Mouse (Mus musculus) kidney, adult 2 months (tissue): ENCODE measurements around the gene Gm20695. TPM values are rescaled to one million over a fixed set of nuclear protein-coding genes. Genes with fewer than 3 reads are reported as not detected.

Experiments
- DNase-seq: peaks from one replicate; pipeline ENCODE4 v3.0.0; 2021
- H3K27ac ChIP-seq: fragments of 200-500 bp; 2 replicates; pipeline ENCODE4 v1.5.1; 2012; ENCODE audit warnings: low read depth, low read length, control low read depth, inconsistent platforms; ENCODE audit not compliant: insufficient read depth
- H3K27me3 ChIP-seq: fragments of 200-500 bp; replicated peaks from 2 replicates; pipeline ENCODE4 v1.6.1; 2012; ENCODE audit warnings: mild to moderate bottlenecking, moderate library complexity, low read length, inconsistent platforms; ENCODE audit not compliant: control insufficient read depth, insufficient read depth
- H3K36me3 ChIP-seq: fragments of 200-500 bp; 2 replicates; pipeline ENCODE4 v1.6.1; 2012; ENCODE audit warnings: mild to moderate bottlenecking, moderate library complexity, low read length, inconsistent platforms; ENCODE audit not compliant: control insufficient read depth, insufficient read depth
- H3K4me1 ChIP-seq: fragments of 200-500 bp; 2 replicates; pipeline ENCODE4 v1.6.1; 2011; ENCODE audit warnings: low read length; ENCODE audit not compliant: control insufficient read depth, insufficient read depth
- H3K4me3 ChIP-seq: fragments of 200-500 bp; 2 replicates; pipeline ENCODE4 v1.5.1; 2011; ENCODE audit warnings: mild to moderate bottlenecking, low read depth, low read length, control low read depth; ENCODE audit not compliant: insufficient read depth
- CTCF ChIP-seq: fragments of 200-500 bp; conservative IDR thresholded peaks from 2 replicates; pipeline ENCODE4 v1.5.1; 2011; ENCODE audit warnings: low read depth, mild to moderate bottlenecking, control low read depth, low read length, moderate library complexity, mixed read lengths; ENCODE audit not compliant: insufficient read depth, insufficient read length
- POLR2A ChIP-seq: fragments of 200-500 bp; IDR thresholded peaks from one replicate; pipeline ENCODE4 v1.6.1; 2011; ENCODE audit warnings: low read depth, low read length, control low read depth
- WGBS: fragments of 180-500 bp; shearing (Covaris S2); methylation state at CpG from one replicate; pipeline ENCODE4 v1.1.7; 2018; 5-methylcytosine and 5-hydroxymethylcytosine counted together
- polyA plus RNA-seq: library from polyadenylated mRNA; depleted of rRNA; stranded (reverse); fragments of >200 nt; gene quantifications from 2 replicates; pipeline ENCODE4 v1.2.3, GENCODE M21; 2012

The Gm20695 gene
- polyA plus RNA-seq, 1 experiment, result not detected

DNA sequence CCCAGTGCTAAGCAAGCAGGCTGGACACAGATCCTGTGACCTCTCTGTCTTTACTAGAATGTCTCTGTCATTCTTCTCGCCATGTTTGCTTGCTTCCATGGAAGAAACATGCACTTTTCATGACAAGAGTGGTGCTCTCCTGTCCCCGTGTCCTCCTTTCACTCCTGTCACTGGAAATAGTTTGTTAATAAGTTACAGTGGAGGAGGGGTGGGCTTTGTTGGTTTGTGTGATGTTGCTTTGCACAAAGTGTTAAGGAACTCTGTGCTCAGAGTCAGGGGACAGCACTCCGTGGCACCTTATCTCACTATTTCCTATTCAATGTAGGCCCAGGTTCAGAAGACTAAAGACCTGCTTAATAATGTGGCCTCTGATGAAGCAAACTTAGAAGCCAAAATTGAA, 39.1 kb downstream of the Gm20695 start:
- Histone ChIP-seq H3K27me3 (no peaks in the 10 kb centered on the region), H3K4me3 (no peak overlapping the region), H3K36me3 (peaks cover 9% of the 10 kb centered on the region), H3K4me1 (no peaks in the 10 kb centered on the region), H3K27ac (no peak overlapping the region)
- DNase-seq, result no peak
- TF ChIP-seq CTCF (no peak), POLR2A (no peak)
- 80% methylated on average over 3 of the region's 3 CpGs for WGBS

DNA sequence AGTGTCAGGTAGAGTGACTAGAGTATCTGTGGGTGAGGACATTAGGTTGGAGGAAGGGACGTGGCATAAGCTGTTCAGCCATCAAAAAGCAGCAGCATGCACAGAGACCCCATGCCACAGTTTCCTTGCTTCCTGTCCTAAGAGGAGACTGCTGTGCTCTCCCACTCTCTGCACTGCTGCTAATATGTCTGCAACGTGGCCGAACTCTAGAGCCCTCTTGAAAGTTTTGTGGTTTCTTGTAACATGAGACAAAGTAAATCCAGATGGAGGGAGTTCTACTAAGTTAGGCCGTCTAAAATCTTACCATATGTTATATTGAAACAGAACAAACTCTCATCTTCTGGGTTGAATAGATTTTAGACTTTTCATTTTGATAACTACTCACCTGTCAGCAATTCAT, 39.5 kb downstream of the Gm20695 start:
- Histone ChIP-seq H3K4me1 (no peaks in the 10 kb centered on the region), H3K4me3 (no peak overlapping the region), H3K27ac (no peak overlapping the region), H3K36me3 (peaks cover 9% of the 10 kb centered on the region), H3K27me3 (no peaks in the 10 kb centered on the region)
- WGBS, result 55% methylated on average over 4 of the region's 4 CpGs
- DNase-seq, result no peak
- no peak for TF ChIP-seq POLR2A
- TF ChIP-seq CTCF, result no peak

DNA sequence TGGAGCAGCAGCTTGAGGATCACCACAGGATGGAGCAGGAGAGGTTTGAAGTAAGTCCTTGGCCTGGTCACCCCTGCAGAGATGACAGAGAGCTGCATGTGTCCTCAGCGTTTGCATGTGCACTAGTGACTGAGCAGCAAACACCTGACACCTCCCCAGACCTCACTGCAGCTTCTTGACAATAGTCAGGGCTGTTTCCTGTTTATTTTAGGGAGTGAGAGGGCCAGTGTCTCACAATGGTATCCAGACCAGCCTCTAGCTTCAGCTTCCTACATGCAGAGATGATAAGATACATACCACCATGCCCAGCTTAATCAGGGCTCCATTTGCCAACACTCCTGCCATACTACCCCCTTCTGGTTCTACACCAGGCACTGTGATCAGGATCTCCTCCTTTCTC, 44.1 kb downstream of the Gm20695 start:
- no peaks in the 10 kb centered on the region for H3K4me1 ChIP-seq
- no peaks in the 10 kb centered on the region for H3K27me3 ChIP-seq
- no peak overlapping the region for H3K27ac ChIP-seq
- WGBS, result 46% methylated on average over 1 of the region's 1 CpGs
- DNase-seq, result no peak
- H3K36me3 ChIP-seq, result peaks cover 7% of the 10 kb centered on the region
- no peak overlapping the region for H3K4me3 ChIP-seq
- no peak for TF ChIP-seq CTCF
- no peak for TF ChIP-seq POLR2A

DNA sequence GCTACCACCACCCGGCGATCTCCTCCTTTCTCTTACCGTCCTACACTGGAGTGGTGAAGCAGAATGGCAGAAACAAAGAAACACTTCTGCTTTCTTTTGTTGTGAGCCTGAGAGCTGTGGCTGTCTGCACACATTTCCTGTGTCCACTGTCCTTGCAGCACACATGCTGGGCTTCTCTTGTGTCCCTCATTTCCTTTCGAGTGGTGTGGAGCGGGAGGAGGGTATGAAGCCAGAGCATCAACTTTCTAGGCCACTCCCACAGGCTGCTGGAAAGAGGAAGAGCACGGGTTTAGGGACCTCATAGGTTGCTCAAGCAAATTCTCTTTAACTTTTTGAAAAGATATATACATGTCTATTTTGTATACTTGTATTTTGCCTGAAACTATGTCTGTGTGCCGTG, 44.7 kb downstream of the Gm20695 start:
- no peak overlapping the region for H3K27ac ChIP-seq
- peaks cover 7% of the 10 kb centered on the region for H3K36me3 ChIP-seq
- no peak overlapping the region for H3K4me3 ChIP-seq
- H3K4me1 ChIP-seq, result peaks cover 4% of the 10 kb centered on the region; the same call in 1 of the 2 replicates
- no peaks in the 10 kb centered on the region for H3K27me3 ChIP-seq
- 73% methylated on average over 7 of the region's 7 CpGs for WGBS
- TF ChIP-seq CTCF (no peak), POLR2A (no peak)
- DNase-seq, result no peak

DNA sequence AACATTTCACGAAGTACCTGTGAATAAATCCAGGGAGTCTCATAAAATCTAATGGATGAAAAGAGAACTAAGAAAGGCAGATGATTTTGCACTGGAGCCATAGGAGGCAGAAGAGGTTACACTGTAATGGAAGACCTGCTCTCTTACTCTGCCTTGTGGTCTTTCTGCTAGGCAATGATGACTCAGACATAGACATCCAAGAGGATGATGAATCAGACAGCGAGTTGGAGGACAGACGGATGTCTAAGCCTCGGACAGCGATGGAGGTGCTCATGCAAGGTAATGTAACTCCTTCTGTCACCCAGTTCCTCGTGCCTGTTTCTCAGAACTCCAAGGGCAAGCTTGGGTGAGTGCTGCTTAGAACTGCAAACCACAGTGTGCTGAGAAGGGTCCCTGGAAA, 49.1 kb downstream of the Gm20695 start:
- H3K36me3 ChIP-seq, result peaks cover 2% of the 10 kb centered on the region
- no peak for TF ChIP-seq CTCF
- TF ChIP-seq POLR2A, result no peak
- no peaks in the 10 kb centered on the region for H3K27me3 ChIP-seq
- H3K27ac ChIP-seq, result 0 out of 2 replicates have a peak overlapping the region, but pooled peaks have one; percentile 44
- DNase-seq, result no peak
- H3K4me3 ChIP-seq, result no peak overlapping the region
- H3K4me1 ChIP-seq, result peaks cover 4% of the 10 kb centered on the region; the same call in 1 of the 2 replicates
- 87% methylated on average over 6 of the region's 6 CpGs for WGBS

DNA sequence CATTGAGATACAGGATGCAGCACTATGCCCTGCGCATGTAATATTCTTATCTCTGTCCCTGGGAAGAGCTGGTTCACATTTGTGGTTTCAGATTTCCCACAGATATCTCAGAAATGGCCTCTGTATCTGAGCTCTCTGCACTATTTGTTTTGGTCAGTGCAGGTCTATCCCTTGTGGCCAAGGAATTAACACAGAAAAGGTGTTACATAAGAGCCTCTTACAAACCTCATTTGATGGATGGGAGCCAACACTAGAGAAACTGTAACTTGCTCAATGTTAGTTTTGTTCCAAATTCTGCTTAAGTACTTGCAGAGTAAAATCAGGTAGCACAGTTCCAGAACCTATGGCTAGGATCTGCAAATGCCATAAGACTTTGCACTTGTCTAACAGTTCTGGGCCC, 49.6 kb downstream of the Gm20695 start:
- peak overlapping the region; percentile 44; the same call in 1 of the 2 replicates for H3K27ac ChIP-seq
- H3K36me3 ChIP-seq, result peaks cover 2% of the 10 kb centered on the region
- H3K4me1 ChIP-seq, result peaks cover 4% of the 10 kb centered on the region; the same call in 1 of the 2 replicates
- H3K27me3 ChIP-seq, result no peaks in the 10 kb centered on the region
- no peak overlapping the region for H3K4me3 ChIP-seq
- no peak for TF ChIP-seq CTCF
- no peak for TF ChIP-seq POLR2A
- 93% methylated on average over 1 of the region's 1 CpGs for WGBS
- peak; percentile 84 for DNase-seq

DNA sequence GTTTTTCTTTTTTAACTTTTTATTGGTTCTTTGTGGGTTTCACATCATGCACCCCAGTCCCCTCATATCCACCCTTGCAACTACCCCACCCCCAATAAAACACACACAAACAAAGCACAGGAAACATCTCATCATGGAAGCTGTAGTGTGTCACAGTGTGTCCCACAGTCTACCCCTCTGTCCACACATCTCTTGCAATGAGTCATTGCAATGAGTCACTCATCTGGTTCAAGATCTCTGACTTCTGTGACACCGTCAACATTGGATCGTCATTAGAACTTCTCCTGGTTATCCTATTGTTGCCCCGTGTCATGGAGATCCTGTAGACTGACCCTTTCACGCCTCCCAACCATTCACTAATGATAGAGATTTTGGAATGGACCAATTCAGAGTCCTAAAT, 50.3 kb downstream of the Gm20695 start:
- no peak overlapping the region for H3K27ac ChIP-seq
- H3K36me3 ChIP-seq, result peaks cover 1% of the 10 kb centered on the region
- TF ChIP-seq CTCF, result no peak
- 85% methylated on average over 4 of the region's 4 CpGs for WGBS
- H3K27me3 ChIP-seq, result no peaks in the 10 kb centered on the region
- H3K4me1 ChIP-seq, result peaks cover 4% of the 10 kb centered on the region; the same call in 1 of the 2 replicates
- no peak overlapping the region for H3K4me3 ChIP-seq
- no peak for DNase-seq

DNA sequence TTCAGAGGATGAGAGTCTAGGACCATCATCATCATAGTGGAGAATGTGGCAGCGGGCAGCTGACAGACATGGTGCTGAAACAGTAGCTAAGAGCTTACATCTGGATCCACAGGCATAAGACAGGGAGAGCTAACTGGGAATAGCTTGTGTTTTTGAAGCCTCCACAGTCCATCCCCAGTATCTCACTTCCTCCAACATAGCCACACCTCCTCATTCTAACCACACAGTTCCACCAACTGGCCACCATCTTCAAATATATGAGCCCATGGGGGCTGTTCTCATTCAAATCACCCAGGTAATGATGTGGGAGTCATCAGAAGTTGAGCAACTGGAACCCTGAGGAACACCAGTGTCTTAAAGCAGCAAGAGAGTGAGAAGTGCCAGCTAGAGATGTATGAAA, 66.7 kb downstream of the Gm20695 start:
- Histone ChIP-seq H3K4me3 (no peak overlapping the region), H3K27ac (no peak overlapping the region), H3K27me3 (no peaks in the 10 kb centered on the region), H3K4me1 (no peaks in the 10 kb centered on the region), H3K36me3 (no peaks in the 10 kb centered on the region)
- WGBS, result 96% methylated on average over 1 of the region's 1 CpGs
- DNase-seq, result no peak
- TF ChIP-seq POLR2A (no peak), CTCF (no peak)
